Mouse (Mus musculus): Measurements from ENCODE around the gene Pced1b.
"Not testable (repeated sequence)": the region's sequence is repeated elsewhere in the genome, so short reads cannot be mapped to it uniquely, and the experiment has no call there.

Gene Pced1b

DNA sequence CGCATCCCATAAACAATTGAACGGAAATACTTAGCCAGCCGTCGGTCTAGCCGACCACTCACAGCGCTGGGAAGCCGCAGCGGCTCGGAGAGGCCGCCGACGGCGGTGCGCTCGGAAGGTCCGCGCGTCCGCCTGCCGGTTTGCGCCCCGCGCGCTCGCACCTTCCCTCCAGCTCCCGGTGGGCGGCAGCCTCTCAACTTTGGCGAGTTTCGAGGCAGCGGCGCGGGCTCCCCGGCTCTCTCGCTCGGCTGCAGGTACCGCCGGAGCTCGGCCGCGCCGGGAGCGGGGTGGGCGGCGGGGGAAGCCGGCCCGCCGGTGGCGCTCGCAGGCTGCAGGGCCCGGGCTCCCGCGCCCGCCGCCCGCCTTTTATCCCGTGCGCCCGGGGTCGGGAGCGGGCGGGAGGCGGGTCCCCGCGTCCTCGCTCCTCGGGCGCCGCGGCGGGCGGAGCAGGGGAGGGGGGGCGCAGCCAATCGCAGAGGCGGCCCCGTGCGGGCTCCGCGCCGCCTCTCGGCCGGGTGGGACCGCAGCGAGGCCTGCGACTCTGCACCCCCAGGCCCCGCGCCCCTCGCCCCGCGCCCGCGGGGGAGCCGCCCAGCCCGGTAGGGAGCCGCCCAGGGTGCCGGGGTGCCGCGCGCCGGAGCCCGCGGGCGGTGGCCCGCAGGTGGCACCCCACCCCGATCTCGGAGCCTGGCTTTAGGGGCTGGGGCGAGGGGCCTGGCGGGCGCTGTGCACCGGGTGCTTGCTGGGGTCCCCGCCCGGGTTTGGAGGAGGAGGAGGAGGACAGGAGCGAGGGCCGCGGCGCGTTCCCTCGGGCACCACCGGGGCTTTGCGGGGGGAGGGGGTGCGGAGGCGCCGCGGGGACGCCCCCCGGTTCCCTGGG, at the start of gene Pced1b, which contains the start of gene Amigo2:
Gene Pced1b, plus strand, starts transcription at position 197 of the 880 bp plus-strand sequence.
Gene Amigo2, minus strand, starts transcription at position 377 of the 880 bp plus-strand sequence.
- peak; percentile 33 to 44 for DNase-seq (ENCODE audit: low spot score in 2 of 2)

DNA sequence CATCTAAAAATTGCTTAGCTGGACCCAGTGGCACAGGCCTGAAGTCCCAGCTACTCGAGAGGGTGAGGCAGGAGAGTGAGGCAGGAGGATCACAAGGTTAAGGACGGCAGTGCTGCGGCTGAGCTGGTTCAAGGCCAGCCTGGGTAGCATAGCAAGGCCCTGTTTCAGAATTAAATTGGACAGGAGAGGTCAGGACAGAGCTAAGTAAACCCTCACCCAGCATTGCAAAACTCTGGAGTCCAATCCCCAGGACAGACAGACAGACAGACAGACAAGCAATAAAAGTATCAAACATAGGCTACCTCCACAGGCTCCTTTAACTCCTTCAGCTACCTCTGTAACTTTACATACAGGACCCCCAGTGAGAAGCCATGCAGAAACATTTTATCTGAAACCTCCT, 42.0 kb upstream of the Pced1b start:
- no peak for DNase-seq (ENCODE audit: low spot score in 2 of 2)

DNA sequence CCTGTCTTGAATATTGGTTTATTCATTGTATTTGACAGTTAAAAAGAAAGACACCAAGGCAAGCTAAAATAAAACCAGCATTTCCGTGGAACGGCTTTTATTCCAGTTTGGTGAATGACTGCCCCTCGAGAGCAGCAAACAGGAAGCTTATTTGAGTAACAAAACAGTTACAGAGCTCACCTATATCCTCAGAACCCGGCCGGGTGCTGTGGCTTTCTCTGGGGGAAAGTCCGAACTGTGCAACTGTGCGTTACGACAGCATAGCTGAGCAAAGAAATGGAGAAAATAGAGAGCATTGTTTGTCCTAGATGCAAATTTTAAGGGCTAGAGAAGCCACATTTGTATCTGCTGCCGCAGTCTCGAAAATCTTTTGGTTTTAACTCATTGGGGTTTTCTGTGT, 41.1 kb upstream of the Pced1b start:
- no peak for DNase-seq (ENCODE audit: low spot score in 2 of 2)

DNA sequence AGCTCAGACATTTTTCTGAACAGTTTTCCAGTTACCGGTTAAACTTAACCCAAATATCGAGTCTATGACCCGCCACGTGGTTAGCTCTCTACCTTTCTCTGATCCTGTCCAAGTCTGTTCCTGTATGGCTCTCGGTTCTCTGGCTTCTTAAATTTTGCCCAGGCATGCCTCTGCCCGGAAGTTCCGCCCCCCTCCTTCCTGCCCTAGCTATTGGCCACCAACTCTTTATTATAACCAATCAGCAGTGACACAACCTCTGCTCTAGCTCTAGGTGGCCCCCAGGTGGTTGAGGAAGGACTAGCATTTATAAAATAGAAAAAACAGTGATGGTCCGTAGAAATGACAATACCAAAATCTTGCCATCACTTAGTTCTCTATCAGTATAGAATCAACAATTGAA, 40.4 kb upstream of the Pced1b start:
- no peak for DNase-seq (ENCODE audit: low spot score in 2 of 2)

DNA sequence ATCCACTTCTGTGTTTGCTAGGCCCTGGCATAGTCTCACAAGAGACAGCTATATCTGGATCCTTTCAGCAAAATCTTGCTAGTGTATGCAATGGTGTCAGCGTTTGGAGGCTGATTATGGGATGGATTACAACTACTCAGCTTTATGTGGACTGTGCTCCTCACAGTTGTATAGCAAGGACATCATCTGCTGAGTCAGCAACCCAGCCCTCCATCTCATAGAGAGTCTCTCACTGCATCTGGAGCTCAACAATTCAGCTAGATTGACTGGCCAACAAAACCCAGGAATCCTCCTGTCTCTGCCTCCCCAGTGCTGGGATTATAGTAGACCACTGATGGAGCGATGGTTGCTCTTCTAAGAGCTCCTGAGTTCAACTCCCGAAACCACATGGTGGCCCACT, 37.2 kb upstream of the Pced1b start:
- DNase-seq (ENCODE audit: low spot score in 2 of 2): not testable (repeated sequence)

DNA sequence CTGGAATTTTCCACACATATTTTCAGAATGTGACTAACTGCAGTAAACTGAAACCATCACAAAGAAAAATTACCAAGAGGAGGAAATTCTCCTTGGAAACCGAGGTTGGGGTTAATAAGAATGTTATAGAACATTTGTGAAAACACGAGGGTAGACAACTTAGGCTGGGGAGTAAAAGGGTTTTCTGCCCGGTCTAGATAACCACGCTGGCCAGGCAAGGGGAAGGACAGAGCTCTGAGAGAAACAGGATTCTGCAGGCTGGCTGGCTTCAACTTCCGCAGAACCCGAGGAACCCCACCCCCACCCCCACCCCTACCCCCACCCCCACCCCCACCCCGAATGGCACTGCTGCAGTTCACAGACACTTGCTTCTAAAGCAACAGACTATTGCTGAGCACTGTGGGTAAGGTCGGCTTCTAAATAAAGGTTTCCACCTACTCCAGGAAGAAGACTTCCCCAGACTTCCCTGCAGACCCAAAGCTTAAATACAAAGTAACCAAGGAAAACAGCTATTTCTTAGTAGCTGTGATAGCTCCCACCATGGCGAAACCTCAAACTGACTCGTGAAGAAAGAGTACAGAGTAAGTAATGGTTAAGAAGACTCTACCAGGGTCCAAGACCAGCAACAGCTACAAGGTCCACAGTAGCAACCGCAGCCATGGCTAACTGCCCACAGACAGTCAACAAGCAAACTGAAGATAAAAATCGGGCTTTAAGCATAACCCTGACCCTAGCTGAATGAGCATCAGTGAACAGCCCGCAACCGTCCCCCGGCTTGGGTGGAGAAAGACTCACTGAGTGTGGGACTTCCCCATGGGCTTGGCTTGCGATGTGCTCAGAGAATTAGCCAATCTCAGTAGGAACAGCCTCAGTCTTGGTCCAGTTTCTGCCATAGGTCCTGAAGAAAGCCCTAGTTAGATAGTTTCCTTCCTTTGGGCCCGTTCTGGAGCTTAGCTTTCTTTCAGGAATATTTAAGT, 34.1 kb upstream of the Pced1b start:
- DNase-seq (ENCODE audit: low spot score in 2 of 2): no peak

DNA sequence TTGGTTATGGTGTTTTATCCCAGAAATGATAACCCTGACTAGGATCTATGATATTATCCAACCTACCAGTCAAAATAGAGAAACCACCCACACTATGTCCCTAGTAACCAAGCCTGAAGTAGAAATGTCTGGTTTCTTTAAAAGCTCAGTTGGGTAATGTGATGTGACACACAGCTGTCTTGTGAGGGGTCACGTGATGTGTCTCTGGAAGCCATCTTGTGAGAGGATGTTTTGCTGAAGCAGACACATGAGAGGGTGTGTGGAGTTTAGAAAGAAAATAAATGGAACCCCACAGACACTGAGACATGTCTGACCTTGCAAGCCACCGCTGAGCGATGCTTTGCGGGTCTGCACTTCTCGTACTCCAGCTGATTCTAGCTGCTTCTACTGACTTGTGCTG, 30.1 kb upstream of the Pced1b start:
- DNase-seq (ENCODE audit: low spot score in 2 of 2): no peak

DNA sequence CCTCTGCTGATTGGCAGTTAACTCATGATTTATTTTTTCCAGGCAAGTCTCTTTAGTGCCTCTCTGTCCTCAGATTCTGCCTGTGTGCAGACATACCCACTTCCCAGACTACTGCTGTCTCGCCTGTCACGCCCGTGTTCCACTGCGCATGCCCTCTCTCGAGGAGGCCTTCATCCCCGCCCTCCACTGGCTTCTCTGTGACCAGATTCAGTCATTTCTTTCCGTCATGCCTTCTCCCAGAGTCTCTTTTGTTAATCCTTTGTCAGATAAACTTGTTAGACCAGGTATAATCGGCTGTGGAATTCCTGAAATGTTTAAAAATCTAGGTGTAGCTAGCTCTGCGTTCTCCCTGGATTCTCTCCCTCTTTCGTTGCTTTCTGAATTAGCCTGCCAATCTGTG, 23.5 kb upstream of the Pced1b start:
- no peak for DNase-seq (ENCODE audit: low spot score in 2 of 2)

DNA sequence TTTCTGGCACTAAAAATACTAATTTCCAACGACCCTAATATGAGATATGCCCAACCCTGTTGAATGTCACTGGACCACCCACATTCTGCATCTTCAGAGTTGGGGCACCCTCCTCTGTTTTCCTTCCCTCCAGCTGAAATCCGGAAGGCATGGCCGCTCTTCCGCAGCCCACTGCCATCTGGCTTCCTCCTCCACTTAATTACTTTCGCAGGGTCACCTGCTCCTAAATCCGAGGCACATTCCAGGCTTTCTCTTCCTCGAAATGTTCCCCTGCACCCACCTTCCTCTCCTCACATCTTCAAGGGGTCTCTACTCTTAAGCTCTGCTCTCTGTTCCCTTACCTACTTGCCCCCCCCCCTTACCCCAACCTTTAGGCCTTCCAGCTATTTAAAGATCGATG, 22.9 kb upstream of the Pced1b start:
- no peak for DNase-seq (ENCODE audit: low spot score in 2 of 2)

DNA sequence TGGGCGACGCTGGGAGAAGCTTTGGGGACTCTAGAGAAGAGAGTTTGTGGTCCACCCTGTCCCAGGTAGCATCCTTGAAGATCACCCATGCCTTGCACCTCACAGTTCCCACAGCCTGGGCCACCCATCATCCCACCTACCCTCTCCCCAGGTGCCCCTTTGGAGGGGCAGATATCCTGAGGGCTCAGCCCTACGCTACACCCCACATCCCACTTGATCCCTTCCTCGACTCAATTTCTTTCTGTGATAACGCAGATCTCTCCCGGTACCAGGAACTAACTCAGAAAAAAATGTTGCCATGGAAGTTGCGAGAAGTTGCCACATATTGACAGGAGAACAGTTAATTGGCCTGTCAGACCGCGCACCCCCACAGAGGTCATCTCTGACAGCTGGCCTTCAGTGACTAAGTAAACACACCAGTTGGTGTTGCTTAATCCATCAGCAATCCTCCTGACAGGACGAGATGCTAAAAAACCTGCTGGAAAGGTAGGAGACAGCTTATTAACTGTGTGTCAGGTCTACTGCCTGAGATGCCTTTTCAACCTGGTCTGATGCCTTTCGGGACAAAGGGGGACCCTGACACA, 17.3 kb upstream of the Pced1b start:
- no peak for DNase-seq (ENCODE audit: low spot score in 2 of 2)

DNA sequence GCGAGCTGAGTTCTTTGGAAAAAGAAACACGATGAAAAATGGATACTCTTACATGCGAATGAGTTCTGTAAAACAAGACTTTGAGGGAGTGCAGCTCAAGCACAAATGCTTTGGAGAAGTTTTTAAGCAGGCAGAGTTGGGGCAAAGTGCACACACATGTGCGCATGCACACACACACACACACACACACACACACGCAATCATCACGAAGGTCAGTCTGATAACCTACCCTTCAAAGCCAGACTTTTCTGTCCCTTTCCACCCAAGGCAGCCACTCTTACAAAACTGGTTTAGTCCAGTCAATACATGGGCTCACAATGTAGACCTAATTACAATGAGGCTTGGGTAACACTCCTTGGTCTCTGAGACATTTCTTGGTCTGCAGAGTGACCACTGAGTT, 12.8 kb upstream of the Pced1b start:
- no peak for DNase-seq (ENCODE audit: low spot score in 2 of 2)

DNA sequence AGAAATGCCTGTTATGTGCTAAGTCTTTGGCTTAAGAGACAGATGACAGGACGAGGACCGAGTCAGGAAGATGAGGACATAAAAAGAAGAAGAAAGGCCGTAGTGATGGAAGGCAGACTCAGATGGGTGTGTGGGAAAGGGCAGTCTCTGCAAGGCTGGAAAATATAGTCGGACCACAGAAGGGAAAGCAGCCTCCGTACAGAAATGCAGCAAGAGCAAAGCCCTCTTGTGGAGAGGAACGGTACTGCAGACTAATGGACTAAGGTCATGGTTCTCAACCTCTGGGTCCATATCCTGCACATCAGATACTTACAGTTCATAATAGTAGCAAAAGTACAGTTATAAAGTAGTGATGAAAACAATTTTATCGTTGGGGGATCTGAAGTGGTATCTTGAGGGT, 11.7 kb upstream of the Pced1b start:
- peak; percentile 25 to 42 for DNase-seq (ENCODE audit: low spot score in 2 of 2)

DNA sequence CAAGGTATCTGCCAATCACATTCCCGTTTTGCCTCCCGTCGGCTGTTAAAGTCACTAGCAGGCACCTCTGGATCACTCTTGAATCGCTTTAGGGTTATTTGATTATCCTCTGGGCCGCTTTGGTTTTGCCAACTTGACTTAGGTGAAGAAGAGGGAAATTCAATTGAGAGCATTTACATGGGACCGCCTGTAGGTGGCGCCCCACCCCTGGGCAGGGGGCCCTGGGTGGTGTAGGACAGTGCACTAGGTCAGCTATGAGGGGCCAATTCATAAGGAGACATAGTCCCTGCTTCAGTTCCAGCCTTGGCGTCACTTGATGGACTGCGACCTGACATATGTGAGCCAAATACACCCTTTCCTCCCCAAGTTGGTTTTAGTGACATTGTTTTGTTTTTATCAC, 10.0 kb upstream of the Pced1b start:
- DNase-seq (ENCODE audit: low spot score in 2 of 2): no peak

DNA sequence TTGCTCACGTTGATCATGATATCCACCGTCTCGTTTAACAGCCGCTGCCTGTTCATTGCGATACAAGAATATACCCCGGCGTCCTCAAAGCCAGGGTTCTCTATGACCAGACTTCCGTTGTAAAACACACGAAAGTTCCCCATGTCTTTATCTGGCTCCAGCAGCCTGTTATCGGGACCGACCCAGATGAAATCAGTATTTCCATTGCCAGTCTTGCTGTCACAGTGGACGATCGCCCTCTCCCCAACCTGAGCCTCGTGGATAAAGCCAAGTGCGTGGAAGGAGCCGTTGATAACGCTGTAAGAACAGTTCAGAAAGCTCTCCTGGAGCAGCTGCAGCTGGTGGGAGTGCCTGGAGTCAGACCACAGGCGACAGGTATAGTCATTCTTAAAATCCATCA, 1.5 kb upstream of the Pced1b start:
- DNase-seq (ENCODE audit: low spot score in 2 of 2): no peak

DNA sequence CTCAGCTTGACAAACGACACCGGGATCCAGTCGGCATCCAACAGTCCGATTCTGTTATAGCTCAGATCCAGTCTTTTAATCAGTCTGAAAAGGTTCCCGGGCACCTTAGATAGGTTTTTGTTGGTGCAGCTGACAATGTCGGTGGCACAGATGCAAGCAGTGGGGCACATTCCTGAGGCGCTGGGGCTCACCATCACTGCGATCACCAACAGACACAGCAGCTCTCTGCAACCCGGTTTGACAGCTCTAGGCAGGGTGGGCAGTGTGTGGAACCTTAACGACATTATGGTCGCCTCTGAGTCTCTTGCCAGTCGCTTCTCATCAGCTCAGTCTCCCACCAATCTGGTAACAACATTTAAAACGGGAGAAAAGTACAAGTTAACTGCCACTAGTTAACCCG, 651 bp upstream of the Pced1b start:
- DNase-seq (ENCODE audit: low spot score in 2 of 2): no peak

DNA sequence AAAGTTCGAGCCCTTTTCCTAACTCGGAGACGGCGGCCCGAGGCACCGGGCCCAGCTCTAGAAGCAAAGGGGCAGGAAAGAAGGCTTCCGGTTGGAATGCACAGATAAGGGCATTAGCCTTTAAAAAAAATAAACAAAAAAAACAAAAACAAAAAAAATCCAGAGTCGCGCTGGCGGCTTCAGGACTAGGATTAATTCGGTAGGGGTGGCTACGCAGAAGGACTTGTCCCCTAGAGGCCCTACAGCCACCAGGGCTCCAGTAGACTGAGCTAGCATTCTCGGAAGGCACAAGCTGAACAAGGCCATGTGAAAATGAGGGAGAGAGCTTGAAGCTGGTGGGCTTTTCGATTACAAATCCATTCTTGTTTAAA, 869 bp downstream of the Pced1b start:
- DNase-seq (ENCODE audit: low spot score in 2 of 2): peak; percentile 6 to 18

DNA sequence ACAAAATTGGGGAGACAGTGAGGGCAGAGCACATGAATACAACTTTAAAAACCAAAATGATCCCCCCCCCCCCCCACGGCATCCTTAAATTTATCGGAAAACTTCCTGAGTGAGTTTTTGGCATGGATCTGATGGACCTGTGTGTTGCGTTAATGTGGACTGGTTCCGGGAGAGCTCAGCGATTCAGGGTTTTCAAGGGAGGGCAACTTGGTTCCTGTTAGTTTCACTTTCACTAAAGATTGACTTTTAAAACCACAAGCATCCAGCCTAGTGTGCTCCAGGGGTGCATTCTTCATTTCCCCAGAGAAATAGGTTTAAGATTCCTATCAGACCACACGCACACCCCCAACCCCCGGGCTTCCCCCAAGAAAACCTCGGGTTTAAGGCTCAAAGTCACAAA, 1.4 kb downstream of the Pced1b start:
- DNase-seq (ENCODE audit: low spot score in 2 of 2): no peak

DNA sequence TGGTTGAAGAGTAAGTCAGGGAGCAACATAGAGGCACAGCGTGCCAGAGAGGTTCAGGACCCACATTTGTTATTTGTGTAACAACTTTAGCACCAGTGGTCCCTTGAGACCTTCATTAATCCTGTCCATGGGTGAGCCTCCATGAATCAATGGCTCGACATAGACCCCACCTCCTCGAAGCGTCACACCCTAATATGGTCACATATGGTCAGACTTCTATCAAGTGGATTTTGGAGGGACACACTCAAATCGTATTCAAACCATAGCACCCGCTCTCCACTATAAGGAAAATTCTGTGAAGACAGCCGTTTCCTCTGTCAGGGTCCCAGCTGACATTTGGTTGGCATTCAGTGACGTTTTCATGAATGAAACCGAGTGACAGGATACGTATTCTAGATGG, 2.4 kb downstream of the Pced1b start:
- DNase-seq (ENCODE audit: low spot score in 2 of 2): no peak

DNA sequence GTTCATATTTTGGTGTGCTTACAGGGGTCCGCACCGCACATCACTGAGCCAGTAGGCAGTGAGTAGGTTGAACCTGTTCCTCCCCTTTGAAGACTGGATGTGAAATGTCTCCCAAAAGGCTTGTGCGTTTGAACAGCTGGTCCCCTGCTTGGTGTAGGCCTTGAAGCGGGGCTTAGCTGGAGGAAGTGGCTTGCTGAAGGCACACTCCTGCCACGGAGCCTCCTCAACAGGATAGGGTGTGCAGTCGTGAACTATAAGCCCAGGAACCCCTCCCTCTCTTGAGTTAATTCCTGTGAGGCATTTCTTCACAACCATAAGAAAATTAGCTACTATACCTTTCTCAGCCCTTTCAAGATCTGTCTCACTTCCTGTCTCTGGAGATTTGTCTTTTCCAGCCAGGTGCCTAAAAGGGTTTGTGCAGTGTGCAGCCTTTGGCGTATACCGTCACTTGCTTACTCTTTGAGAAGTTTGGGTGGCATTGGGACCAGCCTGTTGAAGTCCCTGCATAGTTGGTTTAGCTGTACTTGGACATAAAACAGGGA, 5.7 kb downstream of the Pced1b start:
- DNase-seq (ENCODE audit: low spot score in 2 of 2): no peak

DNA sequence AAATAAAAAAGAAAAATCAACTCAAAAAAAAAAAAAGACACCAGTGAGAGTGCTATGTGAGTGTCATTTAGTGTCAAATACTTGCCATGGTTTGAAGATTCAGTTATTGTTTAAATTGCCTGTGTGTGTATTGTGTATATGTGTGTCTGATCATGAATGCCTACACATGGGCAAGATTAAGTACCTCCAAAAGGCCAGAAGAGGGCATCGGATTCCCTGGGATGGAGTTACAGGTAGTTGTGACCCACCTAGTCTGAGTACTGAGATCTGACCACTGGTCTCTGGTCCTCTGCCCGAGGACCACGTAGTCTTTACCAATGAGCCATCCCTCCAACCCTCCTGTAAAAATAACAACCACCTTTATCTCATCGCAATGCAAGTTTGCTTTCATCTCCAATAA, 7.5 kb downstream of the Pced1b start:
- DNase-seq (ENCODE audit: low spot score in 2 of 2): no peak

DNA sequence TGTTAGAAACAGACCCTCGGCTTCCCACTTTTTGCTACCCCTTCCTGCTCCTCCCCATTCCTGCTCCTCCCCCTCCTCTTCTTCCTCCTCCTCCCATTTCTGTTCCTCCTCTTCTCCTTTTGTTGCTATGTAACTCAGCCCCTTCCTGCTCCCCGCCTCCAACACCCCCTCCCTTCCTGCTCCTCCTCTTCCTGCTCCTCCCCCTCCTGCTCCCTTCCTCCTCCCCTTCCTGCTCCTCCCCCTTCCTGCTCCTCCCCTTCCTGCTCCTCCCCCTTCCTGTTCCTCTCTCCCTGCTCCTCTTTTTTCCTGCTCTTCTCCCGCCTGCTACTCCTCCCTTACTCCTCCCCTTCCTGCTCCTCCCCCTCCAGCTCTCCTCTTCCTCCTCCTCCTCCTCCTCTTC, 8.9 kb downstream of the Pced1b start:
- DNase-seq (ENCODE audit: low spot score in 2 of 2): no peak

DNA sequence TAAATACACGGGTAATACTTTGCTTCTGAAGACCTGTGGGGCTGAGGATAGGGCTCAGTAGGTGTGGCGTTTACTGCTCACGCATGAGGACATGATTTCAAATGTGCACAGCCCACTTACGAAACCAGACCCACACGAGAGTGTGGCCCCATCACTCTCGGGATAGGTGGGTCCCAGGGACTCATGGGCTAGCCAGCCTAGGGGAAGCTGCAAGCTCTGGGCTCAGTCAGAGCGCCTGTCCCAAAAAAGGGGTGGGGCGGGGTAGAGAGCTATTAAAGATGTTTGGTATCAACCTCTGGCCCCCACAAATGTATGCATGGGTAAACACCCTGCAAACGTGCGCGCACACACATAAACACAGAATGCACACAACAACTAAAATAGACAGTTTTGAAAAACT, 9.5 kb downstream of the Pced1b start:
- DNase-seq (ENCODE audit: low spot score in 2 of 2): no peak

All from frontal cortex, postnatal 36 days (tissue).